Mouse (Mus musculus) forebrain, postnatal 0 days (tissue): ENCODE measurements at regions not wholly inside any gene's neighbourhood (a gene's known extent, or its start where the extent isn't known, plus 50 kb on each side); places are given as distances from the start of the nearest gene placed in this dataset.

Experiments used
- ATAC-seq: fragments of 200-750 bp; cut with Nextera tagmentation; 2 replicates; pipeline ENCODE4 v1.8.0; 2017; ENCODE audit warnings: mild to moderate bottlenecking, moderate library complexity
- DNase-seq: peaks from one replicate; pipeline ENCODE4 v3.0.0-alpha.2; 2015
- H3K27ac ChIP-seq: fragments of 300-500 bp; sonication (generic); 2 replicates; pipeline ENCODE4 v1.5.1; 2014; ENCODE audit warnings: low read depth, mild to moderate bottlenecking, antibody characterized with exemption, low read length, moderate library complexity, mixed read lengths
- H3K27me3 ChIP-seq: fragments of 300-500 bp; sonication (generic); 2 replicates; pipeline ENCODE4 v1.6.1; 2014; ENCODE audit warnings: mild to moderate bottlenecking, low read length, mixed read lengths; ENCODE audit not compliant: insufficient read depth
- H3K36me3 ChIP-seq: fragments of 300-500 bp; sonication (generic); 2 replicates; pipeline ENCODE4 v1.6.1; 2014; ENCODE audit warnings: mild to moderate bottlenecking, moderate library complexity; ENCODE audit not compliant: insufficient read depth
- H3K4me1 ChIP-seq: fragments of 300-500 bp; sonication (generic); 2 replicates; pipeline ENCODE4 v1.6.1; 2014; ENCODE audit warnings: antibody characterized with exemption; ENCODE audit not compliant: insufficient read depth
- H3K4me2 ChIP-seq: fragments of 300-500 bp; sonication (generic); 2 replicates; pipeline ENCODE4 v1.6.1; 2014; ENCODE audit warnings: low read depth, mild to moderate bottlenecking, moderate library complexity
- H3K4me3 ChIP-seq: fragments of 300-500 bp; sonication (generic); 2 replicates; pipeline ENCODE4 v1.5.1; 2014; ENCODE audit warnings: low read depth, low read length, mixed read lengths
- H3K9ac ChIP-seq: fragments of 300-500 bp; sonication (generic); 2 replicates; pipeline ENCODE4 v1.6.1; 2014; ENCODE audit warnings: mild to moderate bottlenecking
- H3K9me3 ChIP-seq: fragments of 300-500 bp; sonication (generic); 2 replicates; pipeline ENCODE4 v1.6.1; 2016; ENCODE audit warnings: low read length
- CTCF ChIP-seq: sonication (generic); IDR thresholded peaks from 2 replicates; pipeline ENCODE4 v1.5.1; 2016; ENCODE audit warnings: antibody characterized with exemption, control low read depth, low read depth
- WGBS: fragments of 180-500 bp; shearing (Covaris S2); extraction: QIAGEN DNeasy Blood & Tissue Kit; methylation state at CpG from one replicate; pipeline ENCODE4 v1.1.7; 2014; 5-methylcytosine and 5-hydroxymethylcytosine counted together

GRCm38 (mm10) chr17:45907587-45907986, 124.6 kb downstream of the Vegfa start:
- 49% methylated on average over 11 of the region's 11 CpGs for WGBS
- no peak overlapping the region for H3K9ac ChIP-seq
- no peaks in the 10 kb centered on the region for H3K9me3 ChIP-seq
- H3K27ac ChIP-seq, result no peak overlapping the region
- H3K4me2 ChIP-seq, result no peak overlapping the region
- no peaks in the 10 kb centered on the region for H3K27me3 ChIP-seq
- H3K36me3 ChIP-seq, result no peaks in the 10 kb centered on the region
- no peak for ATAC-seq
- no peaks in the 10 kb centered on the region for H3K4me1 ChIP-seq
- TF ChIP-seq CTCF, result no peak
- no peak overlapping the region for H3K4me3 ChIP-seq
- no peak for DNase-seq

GRCm38 (mm10) chr17:45905596-45905995, 126.6 kb downstream of the Vegfa start:
- ATAC-seq (no peak), DNase-seq (no peak)

GRCm38 (mm10) chr17:45904251-45904650, 127.9 kb downstream of the Vegfa start:
- H3K9me3 ChIP-seq, result 0 out of 2 replicates have a peak, but pooled peaks cover 2% of the 10 kb centered on the region
- no peak overlapping the region for H3K4me3 ChIP-seq
- no peak overlapping the region for H3K9ac ChIP-seq
- ATAC-seq (peak; percentile 73), DNase-seq (peak; percentile 48)
- 51% methylated on average over 4 of the region's 4 CpGs for WGBS
- no peaks in the 10 kb centered on the region for H3K36me3 ChIP-seq
- H3K4me1 ChIP-seq, result no peaks in the 10 kb centered on the region
- no peak overlapping the region for H3K27ac ChIP-seq
- H3K27me3 ChIP-seq, result no peaks in the 10 kb centered on the region
- no peak for TF ChIP-seq CTCF
- no peak overlapping the region for H3K4me2 ChIP-seq

More at GRCm38 (mm10) chr17:45905596-45905995, 126.6 kb downstream of the Vegfa start:
- Histone ChIP-seq H3K4me3 (no peak overlapping the region), H3K9me3 (no peaks in the 10 kb centered on the region), H3K27me3 (no peaks in the 10 kb centered on the region), H3K36me3 (no peaks in the 10 kb centered on the region), H3K9ac (no peak overlapping the region), H3K4me2 (no peak overlapping the region), H3K4me1 (no peaks in the 10 kb centered on the region), H3K27ac (no peak overlapping the region)
- no peak for TF ChIP-seq CTCF
- 48% methylated on average over 7 of the region's 7 CpGs for WGBS

GRCm38 (mm10) chr17:45903294-45903693, 128.9 kb downstream of the Vegfa start:
- ATAC-seq (no peak), DNase-seq (no peak)
- no peak for TF ChIP-seq CTCF
- no peaks in the 10 kb centered on the region for H3K27me3 ChIP-seq
- no peak overlapping the region for H3K27ac ChIP-seq
- 0 out of 2 replicates have a peak, but pooled peaks cover 3% of the 10 kb centered on the region for H3K9me3 ChIP-seq
- no peaks in the 10 kb centered on the region for H3K4me1 ChIP-seq
- H3K4me2 ChIP-seq, result no peak overlapping the region
- H3K9ac ChIP-seq, result no peak overlapping the region
- WGBS, result 90% methylated on average over 9 of the region's 9 CpGs
- no peaks in the 10 kb centered on the region for H3K36me3 ChIP-seq
- no peak overlapping the region for H3K4me3 ChIP-seq

- Histone ChIP-seq H3K4me3 (no peak overlapping the region), H3K9me3 (0 out of 2 replicates have a peak, but pooled peaks cover 3% of the 10 kb centered on the region), H3K27ac (no peak overlapping the region), H3K4me1 (no peaks in the 10 kb centered on the region), H3K9ac (no peak overlapping the region), H3K27me3 (no peaks in the 10 kb centered on the region), H3K4me2 (no peak overlapping the region), H3K36me3 (no peaks in the 10 kb centered on the region)
- WGBS, result 79% methylated on average over 7 of the region's 7 CpGs
- DNase-seq, result no peak
- ATAC-seq, result no peak
- TF ChIP-seq CTCF, result no peak
These were observed 129.5 kb downstream of the Vegfa start for GRCm38 (mm10) chr17:45902668-45903067.

- H3K4me2 ChIP-seq, result no peak overlapping the region
- H3K4me1 ChIP-seq, result no peaks in the 10 kb centered on the region
- no peak overlapping the region for H3K9ac ChIP-seq
- WGBS, result 38% methylated on average over 4 of the region's 4 CpGs
- H3K27ac ChIP-seq, result no peak overlapping the region
- H3K36me3 ChIP-seq, result no peaks in the 10 kb centered on the region
- peak; percentile 19; the same call in 1 of the 2 replicates for TF ChIP-seq CTCF
- ATAC-seq, result no peak
- no peaks in the 10 kb centered on the region for H3K27me3 ChIP-seq
- H3K4me3 ChIP-seq, result no peak overlapping the region
- DNase-seq, result no peak
- 0 out of 2 replicates have a peak, but pooled peaks cover 3% of the 10 kb centered on the region for H3K9me3 ChIP-seq
These were observed 135.3 kb downstream of the Vegfa start for GRCm38 (mm10) chr17:45896922-45897302.

- no peak for TF ChIP-seq CTCF
- WGBS, result 30% methylated on average over 12 of the region's 12 CpGs
- no peak overlapping the region for H3K9ac ChIP-seq
- no peaks in the 10 kb centered on the region for H3K27me3 ChIP-seq
- H3K9me3 ChIP-seq, result 0 out of 2 replicates have a peak, but pooled peaks cover 3% of the 10 kb centered on the region
- DNase-seq, result peak; percentile 39
- no peaks in the 10 kb centered on the region for H3K4me1 ChIP-seq
- H3K4me2 ChIP-seq, result no peak overlapping the region
- no peaks in the 10 kb centered on the region for H3K36me3 ChIP-seq
- H3K4me3 ChIP-seq, result no peak overlapping the region
- ATAC-seq, result peak; percentile 79
- H3K27ac ChIP-seq, result no peak overlapping the region
These were observed 135.8 kb downstream of the Vegfa start for GRCm38 (mm10) chr17:45896142-45896921.
